Mouse (Mus musculus) CH12.LX (cell line): ENCODE data around the gene Pafah2.

Experiments used
- CTCF ChIP-seq, 2 experiments: IDR thresholded peaks in 1 of 2; conservative IDR thresholded peaks in 1 of 2; 2 replicates each; pipeline ENCODE4 v1.5.1; 2011 to 2012; ENCODE audit warnings: low read depth in 2 of 2, low read length in 2 of 2, improper control_type of control experiment in 1 of 2, inconsistent platforms in 1 of 2, mild to moderate bottlenecking in 1 of 2, moderate library complexity in 1 of 2
- EP300 ChIP-seq: IDR thresholded peaks from 2 replicates; pipeline ENCODE4 v1.6.1; 2011; ENCODE audit warnings: low read length, improper control_type of control experiment
- NELFE ChIP-seq: IDR thresholded peaks from 2 replicates; pipeline ENCODE4 v1.6.1; 2011; ENCODE audit warnings: low read depth, low read length, improper control_type of control experiment
- NRF1 ChIP-seq: IDR thresholded peaks from 2 replicates; pipeline ENCODE4 v1.6.1; 2014; ENCODE audit warnings: low read depth, mild to moderate bottlenecking, inconsistent platforms, low read length, improper control_type of control experiment, moderate library complexity
- POLR2A ChIP-seq: IDR thresholded peaks from 2 replicates; pipeline ENCODE4 v1.6.1; 2011; ENCODE audit warnings: low read depth, mild to moderate bottlenecking, improper control_type of control experiment, low read length
- POLR2AphosphoS2 ChIP-seq: IDR thresholded peaks from 2 replicates; pipeline ENCODE4 v1.6.1; 2011; ENCODE audit warnings: low read depth, low read length, improper control_type of control experiment
- SIN3A ChIP-seq: IDR thresholded peaks from 2 replicates; pipeline ENCODE4 v1.6.1; 2012; ENCODE audit warnings: low read length, improper control_type of control experiment, inconsistent platforms
- UBTF ChIP-seq: IDR thresholded peaks from 2 replicates; pipeline ENCODE4 v1.6.1; 2012; ENCODE audit warnings: low read depth, mild to moderate bottlenecking, inconsistent platforms, low read length, improper control_type of control experiment, moderate library complexity
- USF1 ChIP-seq: IDR thresholded peaks from 2 replicates; pipeline ENCODE4 v1.6.1; 2014; ENCODE audit warnings: low read depth, mild to moderate bottlenecking, inconsistent platforms, low read length, improper control_type of control experiment
- ZC3H11A ChIP-seq: IDR thresholded peaks from 2 replicates; pipeline ENCODE4 v1.6.1; 2012; ENCODE audit warnings: low read depth, mild to moderate bottlenecking, inconsistent platforms, low read length, improper control_type of control experiment

- TF ChIP-seq SIN3A: no peak
- no peak for TF ChIP-seq EP300
- TF ChIP-seq POLR2A: no peak
- no peak for TF ChIP-seq CTCF (conservative IDR thresholded peaks at IDR 0.05 in 1 of 2, IDR thresholded peaks at IDR 0.05 in 1 of 2; ENCODE audit: low read depth in 2 of 2, low read length in 2 of 2)
- no peak for TF ChIP-seq NELFE
- no peak for TF ChIP-seq NRF1
- TF ChIP-seq POLR2AphosphoS2: no peak
- TF ChIP-seq ZC3H11A: no peak
- TF ChIP-seq UBTF: no peak
- TF ChIP-seq USF1: no peak
Observed at GRCm38 (mm10) chr4:134362586-134362985, 33.5 kb upstream of the Pafah2 start.
